Mouse (Mus musculus) hindbrain, postnatal 0 days (tissue): ENCODE results near the gene Tas1r3. TPM values are rescaled to one million over a fixed set of nuclear protein-coding genes. Genes with fewer than 3 reads are reported as not detected.

Source experiments
- ATAC-seq: fragments of 200-750 bp; cut with Nextera tagmentation; 2 replicates; pipeline ENCODE4 v1.8.0; 2017; ENCODE audit warnings: mild to moderate bottlenecking, moderate TSS enrichment, moderate library complexity
- DNase-seq: peaks from one replicate; pipeline ENCODE4 v3.0.0-alpha.2; 2015; ENCODE audit warnings: low spot score
- H3K27ac ChIP-seq: fragments of 300-500 bp; sonication (generic); 2 replicates; pipeline ENCODE4 v1.5.1; 2014; ENCODE audit warnings: mild to moderate bottlenecking
- H3K27me3 ChIP-seq: fragments of 300-500 bp; sonication (generic); 2 replicates; pipeline ENCODE4 v1.6.1; 2014; ENCODE audit warnings: low read length, mixed read lengths; ENCODE audit not compliant: insufficient read depth
- H3K36me3 ChIP-seq: fragments of 300-500 bp; sonication (generic); 2 replicates; pipeline ENCODE4 v1.6.1; 2014; ENCODE audit warnings: low read length, mixed read lengths; ENCODE audit not compliant: insufficient read depth
- H3K4me1 ChIP-seq: fragments of 300-500 bp; sonication (generic); 2 replicates; pipeline ENCODE4 v1.6.1; 2014; ENCODE audit warnings: antibody characterized with exemption, low read length, mixed read lengths; ENCODE audit not compliant: insufficient read depth
- H3K4me2 ChIP-seq: fragments of 300-500 bp; sonication (generic); 2 replicates; pipeline ENCODE4 v1.6.1; 2014; ENCODE audit warnings: low read depth, mild to moderate bottlenecking, low read length, moderate library complexity, mixed read lengths
- H3K4me3 ChIP-seq: fragments of 300-500 bp; sonication (generic); 2 replicates; pipeline ENCODE4 v1.5.1; 2014; ENCODE audit warnings: low read length
- H3K9ac ChIP-seq: fragments of 300-500 bp; sonication (generic); replicated peaks from 2 replicates; pipeline ENCODE4 v1.6.1; 2014; ENCODE audit warnings: mild to moderate bottlenecking, low read length, moderate library complexity, mixed read lengths
- H3K9me3 ChIP-seq: fragments of 300-500 bp; sonication (generic); 2 replicates; pipeline ENCODE4 v1.6.1; 2016; ENCODE audit warnings: low read length, mixed read lengths
- CTCF ChIP-seq: IDR thresholded peaks from 2 replicates; pipeline ENCODE4 v1.5.1; 2016; ENCODE audit warnings: antibody characterized with exemption, control low read depth, low read depth
- WGBS: fragments of 180-500 bp; shearing (Covaris S2); extraction: QIAGEN DNeasy Blood & Tissue Kit; methylation state at CpG from one replicate; pipeline ENCODE4 v1.1.7; 2014; 5-methylcytosine and 5-hydroxymethylcytosine counted together
- polyA plus RNA-seq: library from polyadenylated mRNA; unstranded; fragments of >200 nt; fragmentation: Nextera tagmentation; extraction: Ambion mirVana; gene quantifications from 2 replicates; pipeline ENCODE4 v1.2.1, GENCODE M21; 2015
- total RNA-seq: library from RNA; depleted of rRNA; stranded (reverse); fragments of >200 nt; gene quantifications from 2 replicates; pipeline ENCODE4 v1.2.3, GENCODE M21; 2014; rRNA removed

The Tas1r3 gene
- total RNA-seq (0.04 and 1.5 TPM in 2 replicates), polyA plus RNA-seq (0.13 and 0.23 TPM in 2 replicates)

DNA sequence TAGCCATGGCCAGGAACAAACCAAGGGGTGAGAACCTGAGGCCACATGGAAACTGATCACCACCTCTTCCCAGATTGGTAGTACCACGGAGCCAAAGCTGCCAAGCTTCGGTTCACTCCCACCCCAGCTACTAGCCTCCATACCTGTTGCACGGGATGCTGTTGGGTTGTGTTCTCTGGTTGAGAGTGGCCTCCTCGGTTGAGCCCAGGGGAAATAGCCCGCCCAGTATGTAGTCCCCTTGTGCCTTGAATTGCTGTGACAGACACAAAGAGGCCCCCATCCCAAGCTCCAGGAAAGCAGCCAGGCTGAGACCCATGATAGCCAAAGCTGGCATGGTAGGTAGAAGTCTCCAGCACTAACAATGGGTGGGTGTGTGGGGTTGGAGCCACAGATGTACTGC lies at the start of gene Tas1r3:
TSS of gene Tas1r3 (minus strand) at position 362 of the 400 bp plus-strand sequence.
- H3K9ac ChIP-seq = no peak within 1 kb of the TSS
- 73% methylated on average over 5 of the region's 5 CpGs for WGBS
- no peaks in the 10 kb centered on the region for H3K9me3 ChIP-seq
- H3K27me3 ChIP-seq = no peaks in the 10 kb centered on the region
- H3K4me3 ChIP-seq = no peak within 1 kb of the TSS
- DNase-seq (no peak), ATAC-seq (no peak)
- no peak within 1 kb of the TSS for H3K4me2 ChIP-seq
- peaks cover 34% of the 10 kb centered on the region for H3K36me3 ChIP-seq
- no peaks in the 10 kb centered on the region for H3K4me1 ChIP-seq
- no peak for TF ChIP-seq CTCF
- no peak within 1 kb of the TSS for H3K27ac ChIP-seq

DNA sequence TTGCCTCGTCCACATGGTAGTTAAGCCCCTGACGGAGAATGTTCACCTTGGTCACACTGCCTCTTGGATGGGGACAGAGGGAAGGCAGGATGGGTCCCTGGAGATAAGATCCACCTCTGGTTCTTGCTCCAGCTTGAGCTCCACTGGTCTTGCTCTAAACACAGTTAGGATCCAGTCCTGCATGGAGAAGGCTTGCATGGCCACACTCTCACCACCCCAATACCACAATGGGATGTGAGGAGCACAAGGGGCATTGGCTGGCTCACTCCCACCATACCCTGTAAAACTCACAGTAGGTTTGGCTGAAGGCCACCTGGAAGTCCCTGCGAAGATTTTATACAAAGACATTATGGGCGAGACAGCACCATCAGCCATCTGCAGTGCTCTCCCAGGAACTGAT lies 45.6 kb upstream of the Tas1r3 start:
- Histone ChIP-seq H3K27ac (no peak overlapping the region), H3K9me3 (no peaks in the 10 kb centered on the region), H3K27me3 (no peaks in the 10 kb centered on the region), H3K9ac (no peak overlapping the region), H3K36me3 (peaks cover 31% of the 10 kb centered on the region), H3K4me2 (no peak overlapping the region), H3K4me1 (no peaks in the 10 kb centered on the region), H3K4me3 (no peak overlapping the region)
- DNase-seq (no peak), ATAC-seq (no peak)
- TF ChIP-seq CTCF = no peak
- 87% methylated on average over 4 of the region's 4 CpGs for WGBS

DNA sequence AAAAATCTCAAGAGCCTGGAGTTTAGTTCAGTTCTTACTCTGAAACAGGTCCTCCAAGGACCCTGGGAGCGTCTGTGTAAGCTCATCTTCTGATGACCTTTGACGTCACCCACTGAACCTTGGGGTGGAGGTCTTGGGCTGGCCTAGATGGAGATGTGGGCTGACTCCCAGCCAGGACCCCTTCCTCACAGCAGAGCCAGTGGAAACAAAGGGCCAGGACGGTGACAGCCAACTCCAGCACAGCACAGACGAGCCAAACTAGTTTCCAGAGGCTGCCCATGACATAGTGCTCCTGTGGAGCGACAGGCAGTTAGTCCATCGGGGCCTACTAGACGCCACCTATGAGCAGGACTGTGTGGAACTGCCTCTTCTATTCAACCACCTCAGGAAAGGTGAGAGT lies 45.1 kb upstream of the Tas1r3 start:
- Histone ChIP-seq H3K4me3 (no peak overlapping the region), H3K4me2 (no peak overlapping the region), H3K4me1 (no peaks in the 10 kb centered on the region), H3K27ac (no peak overlapping the region), H3K9ac (no peak overlapping the region), H3K27me3 (no peaks in the 10 kb centered on the region), H3K9me3 (no peaks in the 10 kb centered on the region), H3K36me3 (peaks cover 35% of the 10 kb centered on the region)
- ATAC-seq (no peak), DNase-seq (no peak)
- 70% methylated on average over 7 of the region's 7 CpGs for WGBS
- no peak for TF ChIP-seq CTCF

DNA sequence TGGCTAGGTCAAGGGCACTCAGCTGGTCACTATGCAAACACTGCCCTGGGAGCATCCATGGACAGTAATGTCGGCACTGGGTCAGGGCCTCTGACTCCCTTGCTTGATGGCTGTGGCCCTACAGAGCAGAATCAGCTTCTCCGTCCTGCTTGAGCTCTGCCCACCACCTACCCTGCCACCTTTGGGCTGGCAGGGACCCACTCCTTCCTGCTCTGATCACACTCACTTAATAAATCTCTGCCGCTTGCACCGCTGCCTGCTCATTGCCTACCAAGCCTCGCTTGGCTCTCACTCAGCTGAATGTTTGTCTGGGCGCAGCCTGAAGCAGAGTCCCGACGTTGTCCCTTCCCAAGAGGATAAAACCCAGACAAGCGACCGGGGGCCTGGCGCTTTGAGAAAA lies 43.8 kb upstream of the Tas1r3 start:
- TF ChIP-seq CTCF = no peak
- no peaks in the 10 kb centered on the region for H3K4me1 ChIP-seq
- no peak overlapping the region for H3K27ac ChIP-seq
- ATAC-seq (no peak), DNase-seq (no peak)
- H3K4me2 ChIP-seq = no peak overlapping the region
- no peaks in the 10 kb centered on the region for H3K27me3 ChIP-seq
- no peak overlapping the region for H3K9ac ChIP-seq
- peaks cover 48% of the 10 kb centered on the region for H3K36me3 ChIP-seq
- 84% methylated on average over 11 of the region's 11 CpGs for WGBS
- H3K4me3 ChIP-seq = no peak overlapping the region
- no peaks in the 10 kb centered on the region for H3K9me3 ChIP-seq

DNA sequence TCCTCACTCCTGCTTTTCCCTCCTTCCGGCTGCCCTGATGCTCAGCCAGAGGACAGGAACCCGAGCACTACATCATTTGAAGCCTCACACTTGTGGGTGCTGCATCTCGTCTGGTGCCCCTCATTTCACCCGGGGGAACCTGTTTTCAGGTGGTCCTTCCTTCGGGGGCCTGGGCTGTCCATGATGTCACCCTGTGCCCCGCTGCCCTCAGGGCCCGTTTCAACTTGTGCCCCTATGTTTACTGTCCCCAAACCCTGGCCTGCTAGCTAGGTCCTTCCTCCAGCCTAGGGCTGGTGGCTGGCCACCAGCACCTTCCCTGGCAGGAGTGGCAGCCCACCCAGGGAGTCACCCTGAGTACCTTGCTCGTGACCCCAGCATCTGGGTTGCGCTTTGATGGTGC lies 43.0 kb upstream of the Tas1r3 start:
- Histone ChIP-seq H3K9ac (no peak overlapping the region), H3K27ac (no peak overlapping the region), H3K36me3 (peaks cover 57% of the 10 kb centered on the region), H3K4me3 (no peak overlapping the region), H3K4me2 (no peak overlapping the region), H3K4me1 (no peaks in the 10 kb centered on the region), H3K27me3 (no peaks in the 10 kb centered on the region), H3K9me3 (no peaks in the 10 kb centered on the region)
- DNase-seq (no peak), ATAC-seq (no peak)
- no peak for TF ChIP-seq CTCF
- 86% methylated on average over 9 of the region's 9 CpGs for WGBS

DNA sequence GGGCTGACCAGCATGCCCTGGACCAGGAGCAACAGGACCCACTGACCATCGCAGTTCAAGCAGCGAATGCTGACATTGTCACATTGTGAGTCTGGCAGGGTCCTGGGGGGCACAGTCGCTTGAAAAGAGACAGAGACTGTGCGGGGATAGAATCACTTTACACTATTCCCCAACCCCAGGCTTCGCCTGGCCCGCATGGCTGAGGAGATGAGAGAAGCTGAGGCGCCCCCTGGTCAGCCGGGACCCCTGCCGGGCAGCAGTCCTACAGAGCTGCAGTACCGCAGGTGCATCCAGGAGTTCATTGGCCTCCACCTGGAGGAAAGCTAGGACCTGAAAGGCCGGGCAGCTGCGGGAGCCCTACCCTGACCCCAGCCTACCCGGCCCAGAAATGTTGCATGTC lies 42.5 kb upstream of the Tas1r3 start:
- Histone ChIP-seq H3K4me3 (no peak overlapping the region), H3K9me3 (no peaks in the 10 kb centered on the region), H3K36me3 (peaks cover 62% of the 10 kb centered on the region), H3K9ac (no peak overlapping the region), H3K4me1 (no peaks in the 10 kb centered on the region), H3K27me3 (no peaks in the 10 kb centered on the region), H3K4me2 (no peak overlapping the region), H3K27ac (no peak overlapping the region)
- WGBS = 87% methylated on average over 13 of the region's 13 CpGs
- ATAC-seq = no peak
- TF ChIP-seq CTCF = no peak
- DNase-seq = no peak

DNA sequence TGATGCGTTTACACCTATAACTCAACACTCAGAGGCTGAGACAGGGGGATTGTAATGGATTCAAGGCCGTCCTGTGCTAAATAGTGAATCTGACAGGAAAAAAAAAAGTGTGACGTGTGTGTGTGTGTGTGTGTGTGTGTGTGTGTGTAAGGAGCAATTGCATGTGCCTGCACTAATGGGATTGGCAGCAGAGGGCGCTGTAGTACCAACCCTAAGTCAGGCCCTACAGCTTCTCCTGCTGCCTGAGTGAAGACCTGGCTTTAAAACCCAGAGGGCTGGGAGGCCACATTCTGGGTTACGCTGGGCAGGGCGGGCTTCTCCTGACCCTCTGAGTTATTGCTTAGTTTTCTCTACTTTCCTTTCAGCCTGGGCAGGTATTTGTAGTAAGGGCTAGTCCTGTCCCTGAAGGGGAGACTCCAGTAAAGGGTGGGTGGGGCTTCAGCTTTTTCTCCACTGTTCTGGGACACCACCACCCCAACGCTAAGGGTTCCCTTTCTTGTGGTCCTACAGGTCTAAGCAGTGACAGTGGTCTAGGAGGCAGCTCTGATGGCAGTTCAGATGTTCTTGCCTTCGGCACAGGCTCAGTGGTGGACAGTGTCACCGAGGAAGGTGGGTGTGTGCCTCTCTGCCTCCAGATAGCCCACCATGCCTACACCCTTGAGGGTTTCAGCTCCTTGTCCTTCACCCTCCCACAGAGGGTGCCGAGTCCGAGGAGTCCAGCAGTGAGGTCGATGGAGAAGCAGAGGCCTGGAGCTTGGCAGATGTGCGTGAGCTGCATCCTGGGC lies 41.3 kb upstream of the Tas1r3 start:
- DNase-seq (peak; percentile 63), ATAC-seq (no peak)
- H3K9ac ChIP-seq = no peak overlapping the region
- no peak overlapping the region for H3K4me2 ChIP-seq
- no peaks in the 10 kb centered on the region for H3K27me3 ChIP-seq
- H3K27ac ChIP-seq = no peak overlapping the region
- no peaks in the 10 kb centered on the region for H3K9me3 ChIP-seq
- H3K4me3 ChIP-seq = no peak overlapping the region
- WGBS = 93% methylated on average over 13 of the region's 13 CpGs
- peaks cover 71% of the 10 kb centered on the region for H3K36me3 ChIP-seq
- TF ChIP-seq CTCF = peak; percentile 62
- H3K4me1 ChIP-seq = no peaks in the 10 kb centered on the region
